Mouse (Mus musculus): Measurements from ENCODE around the gene Gm42957. TPM values are rescaled to one million over a fixed set of nuclear protein-coding genes. Genes with fewer than 3 reads are reported as not detected.
A peak's percentile ranks its signal among the peaks of the same experiment; 100 is the strongest.

The Gm42957 gene
- polyA plus RNA-seq, 1 experiment from 2014 or later: 0.14 TPM

DNA sequence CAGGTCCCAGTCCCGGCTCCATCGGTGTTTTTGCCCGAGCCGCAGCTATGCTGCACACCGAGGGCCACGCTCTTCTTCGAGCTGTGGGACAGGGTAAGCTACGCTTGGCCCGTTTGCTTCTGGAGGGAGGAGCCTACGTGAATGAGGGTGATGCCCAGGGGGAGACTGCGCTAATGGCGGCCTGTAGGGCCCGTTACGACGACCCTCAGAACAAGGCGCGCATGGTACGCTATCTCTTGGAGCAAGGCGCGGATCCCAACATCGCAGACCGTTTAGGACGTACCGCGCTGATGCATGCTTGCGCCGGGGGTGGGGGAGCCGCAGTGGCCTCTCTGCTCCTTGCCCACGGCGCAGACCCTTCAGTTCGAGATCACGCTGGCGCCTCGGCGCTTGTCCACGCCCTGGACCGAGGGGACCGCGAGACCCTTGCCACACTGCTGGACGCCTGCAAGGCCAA lies 37.8 kb upstream of the Gm42957 start:
- Histone ChIP-seq H3K4me3 (ENCODE audit: low read length) (peak overlapping the region; percentile 69), H3K36me3 (ENCODE audit: control insufficient read depth, insufficient read depth) (no peaks in the 10 kb centered on the region), H3K27ac (ENCODE audit: low read length) (peak overlapping the region; percentile 61), H3K9ac (ENCODE audit: low read length) (peak overlapping the region; percentile 81), H3K9me3 (replicated peaks; ENCODE audit: control insufficient read depth, low read length) (no peaks in the 10 kb centered on the region), H3K27me3 (ENCODE audit: control insufficient read depth, insufficient read depth, low read length) (peaks cover 2% of the 10 kb centered on the region; the same call in 1 of the 2 replicates), H3K4me2 (ENCODE audit: low read depth, low read length) (peak overlapping the region; percentile 85), H3K4me1 (ENCODE audit: control insufficient read depth, insufficient read depth, low read length) (peaks cover 40% of the 10 kb centered on the region)
- no peak for ATAC-seq (replicated peaks; ENCODE audit: extremely low read depth, insufficient read depth, low FRiP score)
- under 1% methylated on average over 40 of the region's 40 CpGs for WGBS

DNA sequence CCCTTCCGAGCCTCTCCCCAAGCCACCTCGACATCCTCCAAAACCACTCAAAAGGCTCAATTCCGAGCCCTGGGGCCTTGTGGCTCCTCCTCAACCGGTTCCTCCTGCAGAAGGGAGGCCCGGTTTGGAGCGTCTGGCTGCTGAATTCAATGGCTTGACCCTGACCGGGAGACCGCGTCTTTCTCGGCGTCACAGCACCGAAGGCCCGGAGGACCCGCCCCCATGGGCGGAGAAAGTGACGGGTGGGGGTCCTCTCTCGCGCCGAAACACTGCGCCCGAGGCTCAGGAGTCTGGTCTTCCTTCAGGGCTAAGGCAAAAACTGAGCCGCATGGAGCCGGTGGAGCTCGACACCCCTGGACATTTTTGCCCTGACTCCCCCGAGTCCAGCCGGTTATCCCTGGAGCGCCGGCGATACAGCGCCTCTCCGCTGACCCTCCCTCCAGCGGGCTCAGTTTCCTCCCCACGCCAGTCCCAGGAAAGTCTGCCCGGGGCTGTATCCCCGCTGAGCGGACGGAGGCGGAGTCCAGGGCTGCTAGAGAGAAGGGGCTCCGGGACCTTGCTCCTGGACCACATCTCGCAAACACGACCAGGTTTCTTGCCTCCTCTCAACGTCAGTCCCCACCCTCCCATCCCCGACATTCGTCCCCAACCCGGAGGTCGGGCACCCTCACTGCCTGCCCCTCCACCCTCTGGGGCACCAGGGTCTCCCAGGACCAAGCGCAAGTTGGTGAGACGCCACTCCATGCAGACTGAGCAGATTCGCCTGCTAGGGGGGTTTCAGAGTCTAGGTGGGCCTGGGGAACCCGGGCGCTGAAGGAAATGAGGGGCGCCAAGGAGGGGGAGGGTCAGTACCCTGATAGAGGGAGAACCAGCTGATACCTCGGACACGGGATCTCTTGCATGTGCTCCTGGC lies 36.9 kb upstream of the Gm42957 start:
- peaks cover 41% of the 10 kb centered on the region for H3K4me1 ChIP-seq (ENCODE audit: control insufficient read depth, insufficient read depth, low read length)
- 6% methylated on average over 54 of the region's 54 CpGs for WGBS
- peak overlapping the region; percentile 69 for H3K4me3 ChIP-seq (ENCODE audit: low read length)
- ATAC-seq (replicated peaks; ENCODE audit: extremely low read depth, insufficient read depth, low FRiP score): no peak
- no peaks in the 10 kb centered on the region for H3K36me3 ChIP-seq (ENCODE audit: control insufficient read depth, insufficient read depth)
- peaks cover 2% of the 10 kb centered on the region; the same call in 1 of the 2 replicates for H3K27me3 ChIP-seq (ENCODE audit: control insufficient read depth, insufficient read depth, low read length)
- H3K9me3 ChIP-seq (replicated peaks; ENCODE audit: control insufficient read depth, low read length): no peaks in the 10 kb centered on the region
- peak overlapping the region; percentile 81 for H3K9ac ChIP-seq (ENCODE audit: low read length)
- H3K27ac ChIP-seq (ENCODE audit: low read length): peak overlapping the region; percentile 61
- H3K4me2 ChIP-seq (ENCODE audit: low read depth, low read length): peak overlapping the region; percentile 85

DNA sequence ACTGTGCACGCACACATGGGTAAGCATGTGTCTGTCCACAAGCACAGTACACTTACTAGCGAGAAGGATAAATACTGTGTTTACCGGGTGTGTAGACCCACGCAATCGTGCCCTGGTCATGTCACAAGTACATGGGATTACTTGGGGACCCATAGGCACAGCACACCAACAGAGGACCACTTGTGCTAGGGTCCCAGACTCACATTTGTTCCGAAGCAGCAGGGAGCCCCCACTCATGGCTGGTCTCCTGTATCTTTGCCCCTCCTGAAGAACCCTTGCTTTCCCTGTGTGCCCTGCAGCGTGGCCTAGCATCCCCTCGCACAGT lies 36.2 kb upstream of the Gm42957 start:
- Histone ChIP-seq H3K27me3 (ENCODE audit: control insufficient read depth, insufficient read depth, low read length) (peaks cover 2% of the 10 kb centered on the region; the same call in 1 of the 2 replicates), H3K4me2 (ENCODE audit: low read depth, low read length) (peak overlapping the region; percentile 85), H3K9ac (ENCODE audit: low read length) (peak overlapping the region; percentile 81; the same call in 1 of the 2 replicates), H3K36me3 (ENCODE audit: control insufficient read depth, insufficient read depth) (peaks cover 4% of the 10 kb centered on the region), H3K27ac (ENCODE audit: low read length) (0 out of 2 replicates have a peak overlapping the region, but pooled peaks have one; percentile 22), H3K9me3 (replicated peaks; ENCODE audit: control insufficient read depth, low read length) (no peaks in the 10 kb centered on the region), H3K4me1 (ENCODE audit: control insufficient read depth, insufficient read depth, low read length) (peaks cover 46% of the 10 kb centered on the region), H3K4me3 (ENCODE audit: low read length) (no peak overlapping the region)
- ATAC-seq (replicated peaks; ENCODE audit: extremely low read depth, insufficient read depth, low FRiP score): no peak
- WGBS: 70% methylated on average over 8 of the region's 8 CpGs

DNA sequence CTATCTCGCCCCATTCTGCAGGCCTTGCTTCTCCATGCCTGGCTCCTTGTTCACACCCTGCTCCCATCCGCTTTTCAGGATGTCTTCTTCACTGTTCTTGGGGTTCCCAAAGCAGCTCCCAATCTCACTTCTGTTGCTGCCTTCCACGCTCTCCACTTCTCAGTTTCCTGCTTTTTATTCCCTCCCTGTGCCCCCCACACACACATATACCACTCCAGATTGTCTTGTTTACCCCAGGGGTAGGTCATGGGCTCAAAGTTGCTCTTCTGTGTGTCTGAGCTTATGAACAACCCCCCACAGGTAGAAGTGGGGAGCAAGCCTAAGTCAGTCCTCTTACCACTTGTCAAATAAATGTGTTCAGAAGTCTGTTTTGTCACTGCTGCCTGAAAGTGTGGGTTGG lies 35.9 kb upstream of the Gm42957 start:
- Histone ChIP-seq H3K4me1 (ENCODE audit: control insufficient read depth, insufficient read depth, low read length) (peaks cover 48% of the 10 kb centered on the region), H3K4me3 (ENCODE audit: low read length) (no peak overlapping the region), H3K9ac (ENCODE audit: low read length) (no peak overlapping the region), H3K9me3 (replicated peaks; ENCODE audit: control insufficient read depth, low read length) (no peaks in the 10 kb centered on the region), H3K27me3 (ENCODE audit: control insufficient read depth, insufficient read depth, low read length) (peaks cover 2% of the 10 kb centered on the region; the same call in 1 of the 2 replicates), H3K36me3 (ENCODE audit: control insufficient read depth, insufficient read depth) (peaks cover 5% of the 10 kb centered on the region), H3K4me2 (ENCODE audit: low read depth, low read length) (no peak overlapping the region), H3K27ac (ENCODE audit: low read length) (no peak overlapping the region)
- ATAC-seq (replicated peaks; ENCODE audit: extremely low read depth, insufficient read depth, low FRiP score): no peak
- WGBS: 80% methylated on average over 3 of the region's 3 CpGs

DNA sequence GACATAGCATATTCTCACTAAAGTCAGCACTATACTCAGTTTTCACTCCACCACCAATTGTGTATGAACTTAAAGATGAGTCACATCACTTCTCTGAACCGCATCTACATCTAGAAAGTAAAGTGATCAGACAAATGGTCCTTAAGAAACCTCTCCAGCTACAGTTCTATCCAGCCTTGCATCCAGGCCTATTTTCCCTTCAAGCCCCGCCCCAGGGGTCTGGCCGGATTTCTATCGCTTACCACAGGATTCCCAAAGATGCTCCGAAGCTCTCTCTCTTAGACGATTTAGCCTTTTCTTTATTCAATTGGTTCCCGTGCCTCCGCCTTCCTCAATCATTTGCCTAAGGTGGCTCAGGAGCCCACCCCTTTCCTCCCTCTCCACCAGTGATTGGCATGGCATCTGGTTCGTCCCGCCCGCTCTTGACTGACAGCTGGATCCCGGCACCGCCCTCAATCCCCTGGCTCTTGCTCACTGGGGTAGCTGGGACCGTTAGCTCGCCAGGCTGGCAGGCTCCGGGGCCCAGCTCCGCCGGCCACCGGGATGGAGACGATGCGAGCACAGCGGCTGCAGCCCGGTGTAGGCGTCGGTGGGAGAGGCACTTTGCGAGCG lies 34.5 kb upstream of the Gm42957 start, which contains the start of gene Lix1l:
Lix1l (plus strand) TSS at position 511 of the 612 bp plus-strand sequence.
- H3K4me3 ChIP-seq (ENCODE audit: low read length): peak within 1 kb of the TSS; percentile 62
- H3K36me3 ChIP-seq (ENCODE audit: control insufficient read depth, insufficient read depth): peaks cover 5% of the 10 kb centered on the region
- peak within 1 kb of the TSS; percentile 79 for H3K9ac ChIP-seq (ENCODE audit: low read length)
- WGBS: 1% methylated on average over 27 of the region's 27 CpGs
- ATAC-seq (replicated peaks; ENCODE audit: extremely low read depth, insufficient read depth, low FRiP score): peak; percentile 92
- H3K9me3 ChIP-seq (replicated peaks; ENCODE audit: control insufficient read depth, low read length): no peaks in the 10 kb centered on the region
- H3K4me1 ChIP-seq (ENCODE audit: control insufficient read depth, insufficient read depth, low read length): peaks cover 50% of the 10 kb centered on the region
- no peaks in the 10 kb centered on the region; the same call in 1 of the 2 replicates for H3K27me3 ChIP-seq (ENCODE audit: control insufficient read depth, insufficient read depth, low read length)
- peak within 1 kb of the TSS; percentile 81 for H3K4me2 ChIP-seq (ENCODE audit: low read depth, low read length)
- H3K27ac ChIP-seq (ENCODE audit: low read length): peak within 1 kb of the TSS; percentile 92

DNA sequence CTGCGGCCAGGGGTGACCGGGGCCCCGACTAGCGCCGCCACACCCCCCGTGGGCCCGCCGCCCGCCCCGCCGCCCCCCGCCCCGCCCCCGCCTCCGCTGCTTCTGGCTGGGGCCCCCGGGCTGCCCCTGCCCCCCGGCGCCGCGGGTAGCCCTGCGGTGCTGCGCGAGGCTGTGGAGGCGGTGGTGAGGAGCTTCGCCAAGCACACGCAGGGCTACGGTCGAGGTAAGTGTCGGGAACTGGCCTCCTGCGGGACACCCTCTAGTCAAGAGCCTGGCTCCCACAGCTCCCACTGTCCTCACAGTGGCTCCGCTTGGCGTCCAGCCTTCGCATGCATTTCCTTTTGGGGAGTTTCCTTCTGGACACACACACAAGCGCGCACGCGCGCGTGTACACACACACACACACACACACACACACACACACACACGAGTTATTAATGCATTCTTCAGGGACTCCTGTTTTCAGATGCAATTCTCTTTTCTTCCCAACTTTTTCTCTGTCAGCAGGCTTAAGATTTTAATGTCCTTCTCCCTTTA lies 34.0 kb upstream of the Gm42957 start:
- H3K4me1 ChIP-seq (ENCODE audit: control insufficient read depth, insufficient read depth, low read length): peaks cover 44% of the 10 kb centered on the region
- WGBS: 1% methylated on average over 26 of the region's 40 CpGs
- peak overlapping the region; percentile 81 for H3K4me2 ChIP-seq (ENCODE audit: low read depth, low read length)
- peak overlapping the region; percentile 92 for H3K27ac ChIP-seq (ENCODE audit: low read length)
- peaks cover 5% of the 10 kb centered on the region for H3K36me3 ChIP-seq (ENCODE audit: control insufficient read depth, insufficient read depth)
- H3K4me3 ChIP-seq (ENCODE audit: low read length): peak overlapping the region; percentile 62
- no peaks in the 10 kb centered on the region for H3K27me3 ChIP-seq (ENCODE audit: control insufficient read depth, insufficient read depth, low read length)
- peak; percentile 72 for ATAC-seq (replicated peaks; ENCODE audit: extremely low read depth, insufficient read depth, low FRiP score)
- H3K9me3 ChIP-seq (replicated peaks; ENCODE audit: control insufficient read depth, low read length): no peaks in the 10 kb centered on the region
- H3K9ac ChIP-seq (ENCODE audit: low read length): peak overlapping the region; percentile 79

DNA sequence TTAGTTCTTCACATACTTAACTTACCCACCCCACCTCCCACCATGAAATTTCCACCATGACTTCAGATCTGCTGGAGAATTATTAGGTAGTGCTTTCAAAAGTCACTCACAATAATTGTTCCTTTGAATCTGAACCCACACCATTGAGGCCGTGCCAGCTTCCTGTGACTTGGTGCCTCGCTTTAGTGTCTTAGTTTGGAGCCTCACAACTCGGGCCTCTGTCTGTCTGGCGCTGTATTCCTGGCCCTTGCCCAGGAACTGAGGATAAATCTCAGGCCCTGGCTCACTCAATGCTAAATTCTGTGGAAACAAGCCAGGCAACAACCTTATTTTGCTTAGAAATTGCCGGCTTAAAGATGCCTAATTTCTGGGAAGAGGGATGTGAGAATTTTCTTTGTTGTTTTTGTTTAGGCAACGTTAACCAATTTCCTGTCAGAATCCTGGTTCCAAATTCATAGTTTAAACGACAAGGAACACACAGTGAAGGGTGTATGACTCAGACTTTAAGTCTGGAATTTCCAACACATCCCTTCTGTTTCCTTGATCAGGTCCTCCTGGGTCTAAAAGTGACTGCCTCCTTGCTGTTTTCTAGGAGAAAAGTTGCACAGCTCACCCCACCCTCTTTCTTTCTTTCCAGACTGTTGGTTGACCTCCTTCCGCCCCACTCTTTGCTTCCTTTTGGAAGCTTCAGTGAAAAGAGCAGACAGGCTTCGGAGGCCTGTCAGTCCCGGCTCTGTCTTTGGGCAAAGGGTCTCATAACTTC lies 33.2 kb upstream of the Gm42957 start:
- no peak for ATAC-seq (replicated peaks; ENCODE audit: extremely low read depth, insufficient read depth, low FRiP score)
- Histone ChIP-seq H3K27ac (ENCODE audit: low read length) (peak overlapping the region; percentile 92), H3K4me2 (ENCODE audit: low read depth, low read length) (peak overlapping the region; percentile 81), H3K36me3 (ENCODE audit: control insufficient read depth, insufficient read depth) (peaks cover 5% of the 10 kb centered on the region), H3K27me3 (ENCODE audit: control insufficient read depth, insufficient read depth, low read length) (no peaks in the 10 kb centered on the region), H3K4me3 (ENCODE audit: low read length) (peak overlapping the region; percentile 62), H3K9me3 (replicated peaks; ENCODE audit: control insufficient read depth, low read length) (no peaks in the 10 kb centered on the region), H3K9ac (ENCODE audit: low read length) (peak overlapping the region; percentile 79), H3K4me1 (ENCODE audit: control insufficient read depth, insufficient read depth, low read length) (peaks cover 39% of the 10 kb centered on the region)
- 28% methylated on average over 10 of the region's 10 CpGs for WGBS

DNA sequence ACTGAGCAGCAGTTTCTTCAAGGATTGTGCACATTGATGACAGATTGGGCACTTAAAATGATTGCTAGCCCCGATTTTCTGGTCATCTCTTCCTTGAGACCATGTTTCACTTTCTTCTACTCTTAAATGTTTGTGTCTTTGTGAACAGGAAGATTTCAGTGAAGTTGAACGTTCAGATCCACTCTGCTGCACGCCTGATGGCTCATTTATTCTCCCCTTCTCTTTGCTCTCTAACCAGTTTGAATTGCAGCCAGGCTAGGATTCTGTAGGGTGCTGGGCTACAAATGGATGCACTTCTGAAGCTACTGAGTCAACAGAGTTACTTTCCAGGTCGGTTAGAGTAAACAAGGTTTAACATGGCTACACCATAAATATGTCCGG lies 32.6 kb upstream of the Gm42957 start:
- peak overlapping the region; percentile 62 for H3K4me3 ChIP-seq (ENCODE audit: low read length)
- H3K9ac ChIP-seq (ENCODE audit: low read length): peak overlapping the region; percentile 79
- ATAC-seq (replicated peaks; ENCODE audit: extremely low read depth, insufficient read depth, low FRiP score): no peak
- 40% methylated on average over 5 of the region's 5 CpGs for WGBS
- H3K36me3 ChIP-seq (ENCODE audit: control insufficient read depth, insufficient read depth): peaks cover 5% of the 10 kb centered on the region
- H3K4me1 ChIP-seq (ENCODE audit: control insufficient read depth, insufficient read depth, low read length): peaks cover 41% of the 10 kb centered on the region
- H3K4me2 ChIP-seq (ENCODE audit: low read depth, low read length): peak overlapping the region; percentile 81
- H3K9me3 ChIP-seq (replicated peaks; ENCODE audit: control insufficient read depth, low read length): no peaks in the 10 kb centered on the region
- H3K27ac ChIP-seq (ENCODE audit: low read length): peak overlapping the region; percentile 92
- no peaks in the 10 kb centered on the region for H3K27me3 ChIP-seq (ENCODE audit: control insufficient read depth, insufficient read depth, low read length)
